Mouse (Mus musculus): ENCODE results near the gene Csmd2.
A peak's percentile ranks its signal among the peaks of the same experiment; 100 is the strongest.

Csmd2 gene

GRCm38 (mm10) chr4:128259211-128259610 lies 271.6 kb downstream of the Csmd2 start:
- no peak for DNase-seq

- no peak for DNase-seq
Measured at GRCm38 (mm10) chr4:128260907-128261560, 273.4 kb downstream of the Csmd2 start, which contains the start of gene Hmgb4. TSS of gene Hmgb4 (minus strand) at chr4:128260957.

- DNase-seq = peak; percentile 36
Measured at GRCm38 (mm10) chr4:128264491-128264890, 276.8 kb downstream of the Csmd2 start.

- peak; percentile 12 for DNase-seq
Measured at GRCm38 (mm10) chr4:128265341-128265740, 277.7 kb downstream of the Csmd2 start.

- DNase-seq = peak; percentile 18
Measured at GRCm38 (mm10) chr4:128269261-128269875, 281.7 kb downstream of the Csmd2 start.

- DNase-seq = peak; percentile 13
Measured at GRCm38 (mm10) chr4:128270177-128270576, 282.5 kb downstream of the Csmd2 start.

- DNase-seq = peak; percentile 70
Measured at GRCm38 (mm10) chr4:128270931-128271330, 283.3 kb downstream of the Csmd2 start.

- DNase-seq = no peak
Measured at GRCm38 (mm10) chr4:128272501-128272900, 284.8 kb downstream of the Csmd2 start.

- no peak for DNase-seq
Measured at GRCm38 (mm10) chr4:128273146-128273545, 285.5 kb downstream of the Csmd2 start.

GRCm38 (mm10) chr4:128275116-128275515 lies 287.5 kb downstream of the Csmd2 start:
- DNase-seq = no peak

- DNase-seq = no peak
Measured at GRCm38 (mm10) chr4:128275586-128275985, 287.9 kb downstream of the Csmd2 start.

GRCm38 (mm10) chr4:128285009-128285408 lies 297.4 kb downstream of the Csmd2 start:
- DNase-seq = peak; percentile 12

- no peak for DNase-seq
Measured at GRCm38 (mm10) chr4:128288095-128288494, 300.4 kb downstream of the Csmd2 start.

GRCm38 (mm10) chr4:128304049-128304448 lies 316.4 kb downstream of the Csmd2 start:
- DNase-seq = no peak

GRCm38 (mm10) chr4:128306011-128306410 lies 318.4 kb downstream of the Csmd2 start:
- DNase-seq = no peak

- DNase-seq = peak; percentile 60
Measured at GRCm38 (mm10) chr4:128315328-128315727, 327.7 kb downstream of the Csmd2 start.

- peak; percentile 72 for DNase-seq
Measured at GRCm38 (mm10) chr4:128317951-128318350, 330.3 kb downstream of the Csmd2 start.

- DNase-seq = no peak
Measured at GRCm38 (mm10) chr4:128325511-128325910, 337.9 kb downstream of the Csmd2 start.

GRCm38 (mm10) chr4:128326755-128327154 lies 339.1 kb downstream of the Csmd2 start:
- no peak for DNase-seq

- no peak for DNase-seq
Measured at GRCm38 (mm10) chr4:128327421-128327820, 339.8 kb downstream of the Csmd2 start.

GRCm38 (mm10) chr4:128330519-128330918 lies 342.9 kb downstream of the Csmd2 start:
- DNase-seq = peak; percentile 41

GRCm38 (mm10) chr4:128340457-128340856 lies 352.8 kb downstream of the Csmd2 start:
- DNase-seq = no peak

GRCm38 (mm10) chr4:128341315-128341714 lies 353.7 kb downstream of the Csmd2 start:
- no peak for DNase-seq

GRCm38 (mm10) chr4:128342208-128342607 lies 354.6 kb downstream of the Csmd2 start:
- peak; percentile 21 for DNase-seq

GRCm38 (mm10) chr4:128358751-128359150 lies 371.1 kb downstream of the Csmd2 start:
- no peak for DNase-seq

All from lung, postnatal 10 days (tissue).